Mouse (Mus musculus): ENCODE results near the gene Prdm15. TPM values are rescaled to one million over a fixed set of nuclear protein-coding genes. Genes with fewer than 3 reads are reported as not detected.

Gene Prdm15
- total and polyA plus RNA-seq, 3 experiments, result 6.4 to 7.9 (median 7.3) TPM

GRCm38 (mm10) chr16:97756460-97756859, 95.2 kb downstream of the Prdm15 start:
- Histone ChIP-seq H3K36me3 (replicated peaks in 1 of 2; ENCODE audit: control insufficient read depth in 1 of 2, insufficient read depth in 1 of 2, low read length in 1 of 2) (no peaks in the 10 kb centered on the region), H3K9me3 (replicated peaks; ENCODE audit: low read length) (no peaks in the 10 kb centered on the region), H3K4me3 (replicated peaks in 1 of 3; ENCODE audit: low read depth in 2 of 3, low read length in 2 of 3, poor library complexity in 1 of 3) (no peak overlapping the region), H3K27ac (ENCODE audit: insufficient read depth, low read depth) (no peak overlapping the region), H3K4me1 (ENCODE audit: control insufficient read depth in 1 of 2, insufficient read depth in 2 of 2) (no peaks in the 10 kb centered on the region), H3K4me2 (ENCODE audit: insufficient read depth, low read depth, poor library complexity, severe bottlenecking) (no peak overlapping the region), H3K79me2 (replicated peaks; ENCODE audit: control insufficient read depth, extremely low read depth, insufficient read depth, poor library complexity, severe bottlenecking) (no peaks in the 10 kb centered on the region), H3K9ac (ENCODE audit: insufficient read depth, low read depth) (no peak overlapping the region), H3K27me3 (replicated peaks) (no peaks in the 10 kb centered on the region)
- no peak for DNase-seq (ENCODE audit: extremely low read depth)
- dilution Hi-C loops (cut with MboI; ENCODE audit: extremely low pct_ligation_motif_present, extremely low pct_unique_long_range_greater_than_20kb, low sequenced_read_pairs), result no loop called here
- in situ Hi-C loops (cut with MboI; ENCODE audit: low pct_ligation_motif_present, low pct_unique_long_range_greater_than_20kb, low sequenced_read_pairs), result no loop called here
- TF ChIP-seq SMC3 (IDR thresholded peaks at IDR 0.05; ENCODE audit: low read depth, low read length) (no peak), USF2 (conservative IDR thresholded peaks at IDR 0.05; ENCODE audit: low read depth, low read length) (no peak), RCOR1 (conservative IDR thresholded peaks at IDR 0.05; ENCODE audit: low read depth, low read length) (no peak), ZMIZ1 (IDR thresholded peaks at IDR 0.05; ENCODE audit: low read depth, low read length) (no peak), CHD1 (IDR thresholded peaks at IDR 0.05; ENCODE audit: low read depth, low read length) (no peak), USF1 (IDR thresholded peaks at IDR 0.05; ENCODE audit: low read depth, low read length) (no peak), JUND (conservative IDR thresholded peaks at IDR 0.05; ENCODE audit: low read depth, low read length) (no peak), CHD2 (IDR thresholded peaks at IDR 0.05; ENCODE audit: low read length) (no peak), GABPA (IDR thresholded peaks at IDR 0.05; ENCODE audit: insufficient replicate concordance, low read depth, low read length) (no peak), PAX5 (IDR thresholded peaks at IDR 0.05; ENCODE audit: low read length) (no peak), ETS1 (conservative IDR thresholded peaks at IDR 0.05; ENCODE audit: low read depth, low read length) (no peak), KAT2A (IDR thresholded peaks at IDR 0.05; ENCODE audit: insufficient replicate concordance, low read length) (no peak), POLR2AphosphoS2 (IDR thresholded peaks at IDR 0.05; ENCODE audit: low read depth, low read length) (no peak), UBTF (IDR thresholded peaks at IDR 0.05; ENCODE audit: low read depth, low read length) (no peak), NELFE (IDR thresholded peaks at IDR 0.05; ENCODE audit: low read depth, low read length) (no peak), MAZ (IDR thresholded peaks at IDR 0.05; ENCODE audit: low read depth, low read length) (no peak), NRF1 (IDR thresholded peaks at IDR 0.05; ENCODE audit: low read depth, low read length) (no peak), EP300 (IDR thresholded peaks at IDR 0.05; ENCODE audit: low read length) (no peak)

GRCm38 (mm10) chr16:97752316-97752941, 99.2 kb downstream of the Prdm15 start:
- in situ Hi-C loops (cut with MboI; ENCODE audit: low pct_ligation_motif_present, low pct_unique_long_range_greater_than_20kb, low sequenced_read_pairs), result no loop called here
- H3K27ac ChIP-seq (ENCODE audit: insufficient read depth, low read depth), result no peak overlapping the region
- no peaks in the 10 kb centered on the region for H3K79me2 ChIP-seq (replicated peaks; ENCODE audit: control insufficient read depth, extremely low read depth, insufficient read depth, poor library complexity, severe bottlenecking)
- no peak for TF ChIP-seq CHD2 (IDR thresholded peaks at IDR 0.05; ENCODE audit: low read length)
- TF ChIP-seq JUN (IDR thresholded peaks at IDR 0.05; ENCODE audit: insufficient read depth, low read depth, low read length), result no peak
- TF ChIP-seq JUND (conservative IDR thresholded peaks at IDR 0.05; ENCODE audit: low read depth, low read length), result no peak
- no peak overlapping the region for H3K4me3 ChIP-seq (replicated peaks in 1 of 3; ENCODE audit: low read depth in 2 of 3, low read length in 2 of 3, poor library complexity in 1 of 3)
- no peak for DNase-seq (ENCODE audit: extremely low read depth)
- no peaks in the 10 kb centered on the region for H3K9me3 ChIP-seq (replicated peaks; ENCODE audit: low read length)
- dilution Hi-C loops (cut with MboI; ENCODE audit: extremely low pct_ligation_motif_present, extremely low pct_unique_long_range_greater_than_20kb, low sequenced_read_pairs), result no loop called here
- no peaks in the 10 kb centered on the region for H3K36me3 ChIP-seq (replicated peaks in 1 of 2; ENCODE audit: control insufficient read depth in 1 of 2, insufficient read depth in 1 of 2, low read length in 1 of 2)
- no peak overlapping the region for H3K4me2 ChIP-seq (ENCODE audit: insufficient read depth, low read depth, poor library complexity, severe bottlenecking)
- H3K4me1 ChIP-seq (ENCODE audit: control insufficient read depth in 1 of 2, insufficient read depth in 2 of 2), result no peaks in the 10 kb centered on the region
- H3K27me3 ChIP-seq (replicated peaks), result no peaks in the 10 kb centered on the region
- no peak overlapping the region for H3K9ac ChIP-seq (ENCODE audit: insufficient read depth, low read depth)

All from CH12.LX (cell line).